Mouse (Mus musculus) myocyte (in vitro differentiated cells): ENCODE results near the gene Ldb1. TPM values are rescaled to one million over a fixed set of nuclear protein-coding genes. Genes with fewer than 3 reads are reported as not detected.
A peak's percentile ranks its signal among the peaks of the same experiment; 100 is the strongest.

Experiments used
- H3K27me3 ChIP-seq: one replicate; pipeline ENCODE4 v1.6.1; 2011; ENCODE audit not compliant: control insufficient read depth, insufficient read depth, insufficient read length
- H3K36me3 ChIP-seq: one replicate; pipeline ENCODE4 v1.6.1; 2011; ENCODE audit not compliant: control insufficient read depth, insufficient read depth
- H3K4me2 ChIP-seq: one replicate; pipeline ENCODE4 v1.6.1; 2011; ENCODE audit warnings: low read depth, control low read depth
- H3K4me3 ChIP-seq: one replicate; pipeline ENCODE4 v1.5.1; 2011; ENCODE audit warnings: mild to moderate bottlenecking, control low read depth, moderate library complexity
- H3K79me2 ChIP-seq: one replicate; pipeline ENCODE4 v1.6.1; 2011; ENCODE audit not compliant: control insufficient read depth, insufficient read depth
- H3ac ChIP-seq: one replicate; pipeline ENCODE4 v1.6.1; 2011; ENCODE audit not compliant: control insufficient read depth, insufficient read length
- CEBPB ChIP-seq: IDR thresholded peaks from 2 replicates; pipeline ENCODE4 v1.6.1; 2011; ENCODE audit warnings: mild to moderate bottlenecking, moderate library complexity; ENCODE audit not compliant: poor library complexity, insufficient read depth, severe bottlenecking
- E2F4 ChIP-seq: IDR thresholded peaks from one replicate; pipeline ENCODE4 v1.6.1; 2011; ENCODE audit warnings: mild to moderate bottlenecking, control low read depth, moderate library complexity; ENCODE audit not compliant: insufficient read depth
- MYOD1 ChIP-seq, 3 experiments: IDR thresholded peaks; one replicate each; pipeline ENCODE4 v1.6.1; 2011; ENCODE audit warnings: control low read depth in 2 of 3, low read depth in 2 of 3, mild to moderate bottlenecking in 2 of 3, moderate library complexity in 1 of 3; ENCODE audit not compliant: insufficient read length in 2 of 3, control insufficient read depth in 1 of 3
- MYOG ChIP-seq, 3 experiments: IDR thresholded peaks; one replicate each; pipeline ENCODE4 v1.6.1; 2011; ENCODE audit warnings: control low read depth in 2 of 3, low read depth in 2 of 3, mild to moderate bottlenecking in 2 of 3; ENCODE audit not compliant: insufficient read length in 2 of 3, control insufficient read depth in 1 of 3, insufficient read depth in 1 of 3
- POLR2A ChIP-seq: IDR thresholded peaks from one replicate; pipeline ENCODE4 v1.6.1; 2011; ENCODE audit warnings: low read depth, mild to moderate bottlenecking, control low read depth, moderate library complexity; ENCODE audit not compliant: insufficient read length
- POLR2AphosphoS2 ChIP-seq: IDR thresholded peaks from one replicate; pipeline ENCODE4 v1.6.1; 2011; ENCODE audit warnings: low read depth, control low read depth; ENCODE audit not compliant: insufficient read length
- REST ChIP-seq: IDR thresholded peaks from one replicate; pipeline ENCODE4 v1.6.1; 2011; ENCODE audit warnings: mild to moderate bottlenecking, control low read depth, moderate library complexity; ENCODE audit not compliant: insufficient read depth, insufficient read length
- SRF ChIP-seq: IDR thresholded peaks from one replicate; pipeline ENCODE4 v1.6.1; 2011; ENCODE audit warnings: low read depth; ENCODE audit not compliant: control insufficient read depth, insufficient read length
- TCF12 ChIP-seq: IDR thresholded peaks from one replicate; pipeline ENCODE4 v1.6.1; 2011; ENCODE audit warnings: mild to moderate bottlenecking, control low read depth; ENCODE audit not compliant: poor library complexity, insufficient read depth, severe bottlenecking
- USF1 ChIP-seq: IDR thresholded peaks from one replicate; pipeline ENCODE4 v1.6.1; 2011; ENCODE audit warnings: low read depth, mild to moderate bottlenecking, control low read depth, moderate library complexity
- polyA plus RNA-seq: library from polyadenylated mRNA; unstranded; fragments of >200 nt; fragmentation: generic; extraction: Trizol; gene quantifications from one replicate; pipeline ENCODE4 v1.2.1, GENCODE M21; 2012; ENCODE audit warnings: missing spikeins

The Ldb1 gene
- polyA plus RNA-seq, 1 experiment: 68.7 TPM

- Histone ChIP-seq H3ac (peak within 1 kb of the TSS; percentile 38), H3K27me3 (no peaks in the 10 kb centered on the region), H3K4me2 (peak within 1 kb of the TSS; percentile 97), H3K4me3 (peak within 1 kb of the TSS; percentile 62), H3K79me2 (peaks cover 17% of the 10 kb centered on the region), H3K36me3 (no peaks in the 10 kb centered on the region)
- TF ChIP-seq MYOG (IDR thresholded peaks at IDR 0.05; ENCODE audit: control insufficient read depth in 1 of 3, insufficient read depth in 1 of 3, insufficient read length in 2 of 3, low read depth in 2 of 3) (peak in 1 of 3 experiments; percentile 21), E2F4 (no peak), REST (no peak), POLR2A (peak; percentile 93), MYOD1 (IDR thresholded peaks at IDR 0.05; ENCODE audit: control insufficient read depth in 1 of 3, insufficient read length in 2 of 3, low read depth in 2 of 3) (peak in 1 of 3 experiments; percentile 23), CEBPB (no peak), POLR2AphosphoS2 (peak; percentile 96)
Measured at GRCm38 (mm10) chr19:46003371-46004226, 41.4 kb downstream of the Ldb1 start, which contains the start of gene Hps6. Gene Hps6, plus strand, starts transcription at chr19:46003508.

- no peaks in the 10 kb centered on the region for H3K36me3 ChIP-seq
- H3K4me3 ChIP-seq: peak overlapping the region; percentile 62
- no peaks in the 10 kb centered on the region for H3K27me3 ChIP-seq
- H3ac ChIP-seq: no peak overlapping the region
- peak; percentile 94 for TF ChIP-seq USF1
- TF ChIP-seq POLR2A: peak; percentile 26
- no peak for TF ChIP-seq SRF
- H3K79me2 ChIP-seq: peaks cover 22% of the 10 kb centered on the region
- peak overlapping the region; percentile 97 for H3K4me2 ChIP-seq
Measured at GRCm38 (mm10) chr19:46002279-46002678, 42.7 kb downstream of the Ldb1 start.

GRCm38 (mm10) chr19:45999378-45999777, 45.6 kb downstream of the Ldb1 start:
- TF ChIP-seq CEBPB: no peak
- no peak for TF ChIP-seq REST
- TF ChIP-seq E2F4: no peak
- no peak for TF ChIP-seq TCF12

GRCm38 (mm10) chr19:45998694-45999217, 46.3 kb downstream of the Ldb1 start:
- Histone ChIP-seq H3K4me3 (peak overlapping the region; percentile 48), H3K27me3 (no peaks in the 10 kb centered on the region), H3K4me2 (peak overlapping the region; percentile 88), H3ac (peak overlapping the region; percentile 73), H3K36me3 (no peaks in the 10 kb centered on the region), H3K79me2 (peaks cover 6% of the 10 kb centered on the region)
- TF ChIP-seq USF1: no peak
- TF ChIP-seq E2F4: no peak

More at GRCm38 (mm10) chr19:45999378-45999777, 45.6 kb downstream of the Ldb1 start:
- no peaks in the 10 kb centered on the region for H3K36me3 ChIP-seq
- no peak overlapping the region for H3ac ChIP-seq
- peaks cover 12% of the 10 kb centered on the region for H3K79me2 ChIP-seq
- peak overlapping the region; percentile 48 for H3K4me3 ChIP-seq
- H3K27me3 ChIP-seq: no peaks in the 10 kb centered on the region
- H3K4me2 ChIP-seq: no peak overlapping the region

- TF ChIP-seq REST (no peak), POLR2AphosphoS2 (peak; percentile 9), POLR2A (peak; percentile 65), E2F4 (no peak), SRF (no peak)
- H3K79me2 ChIP-seq: peaks cover 6% of the 10 kb centered on the region
- peak within 1 kb of the TSS; percentile 93 for H3K4me2 ChIP-seq
- peak within 1 kb of the TSS; percentile 73 for H3ac ChIP-seq
- peak within 1 kb of the TSS; percentile 48 for H3K4me3 ChIP-seq
- H3K36me3 ChIP-seq: no peaks in the 10 kb centered on the region
- H3K27me3 ChIP-seq: no peaks in the 10 kb centered on the region
Measured at GRCm38 (mm10) chr19:45997785-45998693, 47.0 kb downstream of the Ldb1 start, which contains the start of gene Armh3. Gene Armh3, minus strand, starts transcription at chr19:45998488.
